Mouse (Mus musculus): Measurements from ENCODE around the gene Ss18l1.

Ss18l1 gene

DNA sequence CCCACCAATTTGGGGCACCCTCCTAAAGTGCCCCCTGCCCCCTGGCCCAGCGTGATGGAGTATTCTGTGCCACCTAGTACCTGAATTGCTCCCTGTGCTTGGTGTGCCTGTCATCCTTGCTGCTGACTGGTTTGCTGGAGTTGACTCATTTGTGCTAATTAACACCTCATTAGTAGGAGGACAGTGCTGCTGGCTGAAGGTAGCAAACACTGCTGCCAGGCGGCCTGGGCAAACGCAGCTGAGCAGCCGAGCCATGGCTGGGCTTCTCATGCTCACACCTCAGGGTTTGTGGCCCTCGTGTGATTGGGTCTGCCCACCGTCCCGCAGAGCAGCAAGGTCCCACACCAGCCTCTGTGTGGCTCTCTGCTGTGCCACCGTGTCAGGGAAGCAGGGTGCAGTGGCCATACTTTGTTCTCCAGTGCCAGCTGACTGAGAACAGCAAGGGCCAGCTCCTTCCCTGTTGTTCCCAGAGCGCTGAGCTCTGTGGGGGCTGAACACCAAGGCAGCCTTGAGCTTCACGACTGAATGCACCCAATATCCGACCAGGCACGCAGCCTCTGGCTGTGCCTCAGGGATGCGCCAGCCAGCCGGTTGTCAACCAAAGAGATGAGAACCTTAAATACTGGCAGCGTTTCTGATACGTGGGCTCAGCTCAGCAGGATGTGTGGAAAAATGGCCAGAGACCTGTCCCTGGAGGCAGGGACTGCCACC lies 43.8 kb downstream of the Ss18l1 start:
- WGBS = 56% methylated on average over 16 of the region's 16 CpGs

DNA sequence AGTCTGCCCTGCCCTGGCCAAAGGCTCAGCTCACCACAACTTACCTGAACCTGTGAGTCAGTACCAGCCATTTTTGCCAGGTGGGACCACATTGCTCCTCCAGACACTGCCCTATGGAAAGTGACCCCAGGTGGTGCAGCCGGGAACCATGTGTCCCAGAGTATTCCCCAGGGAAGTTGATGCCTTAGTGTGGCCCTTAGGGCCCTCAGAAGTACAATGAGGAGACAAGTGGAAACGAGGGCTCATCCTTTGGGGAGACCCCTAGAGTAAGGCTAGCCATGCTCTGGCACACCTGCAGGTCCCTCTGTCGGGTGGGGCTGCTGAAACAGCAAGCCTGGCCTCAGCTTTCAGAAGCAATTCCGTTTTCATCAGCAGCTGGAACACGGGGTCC lies 44.3 kb downstream of the Ss18l1 start:
- WGBS = 83% methylated on average over 5 of the region's 5 CpGs

- 90% methylated on average over 4 of the region's 4 CpGs for WGBS
These were observed 45.2 kb downstream of the Ss18l1 start for GRCm38 (mm10) chr2:180087472-180087871.

GRCm38 (mm10) chr2:180090285-180090684 lies 48.0 kb downstream of the Ss18l1 start:
- WGBS = 77% methylated on average over 11 of the region's 11 CpGs

- 49% methylated on average over 5 of the region's 5 CpGs for WGBS
These were observed 53.4 kb downstream of the Ss18l1 start for GRCm38 (mm10) chr2:180095711-180096110.

GRCm38 (mm10) chr2:180097585-180097984 lies 55.3 kb downstream of the Ss18l1 start:
- 42% methylated on average over 3 of the region's 3 CpGs for WGBS

DNA sequence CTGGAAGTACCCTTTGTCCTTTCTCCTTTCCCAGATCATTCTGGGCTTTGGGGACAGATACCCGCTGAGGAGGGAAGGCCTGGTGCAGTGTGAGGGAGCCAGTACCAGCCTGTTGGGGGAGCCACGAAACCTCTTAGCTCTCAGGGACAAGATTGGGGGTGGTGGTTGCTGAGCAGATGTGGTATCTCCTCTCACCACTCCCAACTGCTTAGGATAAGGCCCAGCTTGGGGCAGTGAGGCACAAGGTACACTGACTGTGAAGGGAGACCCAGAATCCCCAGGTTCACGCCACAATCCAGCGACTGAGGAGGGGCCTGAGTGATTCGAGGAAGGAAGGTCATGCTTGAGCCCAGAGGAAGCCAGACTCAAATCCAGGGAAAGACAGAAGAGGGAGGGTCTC lies 55.9 kb downstream of the Ss18l1 start:
- 63% methylated on average over 5 of the region's 5 CpGs for WGBS

GRCm38 (mm10) chr2:180099529-180099928 lies 57.2 kb downstream of the Ss18l1 start:
- 24% methylated on average over 15 of the region's 15 CpGs for WGBS

- 1% methylated on average over 57 of the region's 57 CpGs for WGBS
These were observed 61.1 kb downstream of the Ss18l1 start for GRCm38 (mm10) chr2:180103151-180103977.

DNA sequence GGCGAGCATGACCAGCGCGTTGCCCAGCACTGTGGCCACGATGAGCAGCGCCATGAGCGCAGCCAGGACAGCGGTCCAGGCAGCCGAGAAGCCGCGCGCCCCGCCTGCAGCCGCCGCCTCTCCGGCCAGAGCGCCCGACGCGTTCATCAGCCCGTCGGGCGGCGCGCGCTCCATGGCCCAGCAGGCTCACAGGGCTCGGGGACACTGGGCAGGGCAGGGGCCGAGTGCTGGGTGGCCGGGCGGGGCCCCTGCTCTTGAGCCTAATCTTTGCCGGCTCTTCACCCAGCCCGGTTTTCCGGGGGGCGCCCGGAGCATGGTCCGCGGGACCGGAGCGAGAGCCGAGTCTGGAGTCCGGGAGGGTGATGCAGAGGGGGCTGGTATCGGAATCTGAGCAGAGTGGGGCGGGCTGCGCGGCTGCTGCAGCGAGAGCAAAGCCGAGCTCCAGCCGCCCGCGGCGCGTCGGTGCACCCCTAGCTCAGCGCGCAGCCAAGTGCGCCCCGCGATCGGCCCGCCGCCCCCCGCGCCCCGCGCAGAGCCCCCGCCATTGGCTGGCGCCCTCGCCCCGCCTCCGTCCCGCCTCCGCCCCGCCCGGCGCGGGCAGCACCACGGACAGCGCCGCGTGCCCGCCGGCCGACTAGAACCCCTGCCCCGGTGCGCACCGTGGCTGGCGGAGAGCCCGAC lies 61.8 kb downstream of the Ss18l1 start, which contains the start of gene Hrh3:
Gene Hrh3 (minus strand): TSS at position 511 of the 681 bp plus-strand sequence.
- WGBS = under 1% methylated on average over 82 of the region's 87 CpGs

DNA sequence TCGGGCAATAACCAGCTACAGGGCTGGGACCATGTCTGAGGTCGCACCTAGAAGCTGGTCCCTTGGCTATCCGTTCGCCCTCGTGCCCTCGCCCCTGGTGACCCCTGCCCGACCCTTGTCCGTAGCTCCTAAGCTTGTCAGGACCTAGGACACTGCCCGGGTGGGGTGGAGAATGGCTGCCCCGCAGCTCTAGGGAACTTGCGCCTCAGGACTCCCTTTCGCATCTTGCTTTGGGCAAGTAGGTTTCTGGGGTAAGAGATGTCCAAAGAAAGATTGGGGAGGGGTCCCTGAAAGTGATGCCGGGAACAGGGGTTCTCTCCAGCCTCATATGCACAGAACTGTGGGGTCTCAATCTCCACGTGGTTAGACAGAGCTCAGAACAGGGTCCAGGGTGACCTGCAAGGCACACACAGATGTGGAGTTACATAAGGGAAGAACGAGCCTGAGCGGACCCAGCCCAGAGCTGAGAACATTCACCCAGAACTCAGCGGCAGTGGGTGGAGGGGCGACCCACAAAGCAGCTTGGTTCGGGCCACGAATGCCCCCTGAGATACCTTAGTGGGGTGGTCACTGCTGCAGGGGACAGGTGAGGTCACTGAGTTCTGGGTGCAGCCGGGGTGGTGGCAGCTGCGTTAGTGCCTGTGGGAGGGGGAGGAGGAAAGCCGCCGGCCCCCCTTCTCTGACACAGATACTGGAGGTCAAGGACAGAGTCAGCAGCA lies 62.5 kb downstream of the Ss18l1 start:
- WGBS = 6% methylated on average over 24 of the region's 24 CpGs

DNA sequence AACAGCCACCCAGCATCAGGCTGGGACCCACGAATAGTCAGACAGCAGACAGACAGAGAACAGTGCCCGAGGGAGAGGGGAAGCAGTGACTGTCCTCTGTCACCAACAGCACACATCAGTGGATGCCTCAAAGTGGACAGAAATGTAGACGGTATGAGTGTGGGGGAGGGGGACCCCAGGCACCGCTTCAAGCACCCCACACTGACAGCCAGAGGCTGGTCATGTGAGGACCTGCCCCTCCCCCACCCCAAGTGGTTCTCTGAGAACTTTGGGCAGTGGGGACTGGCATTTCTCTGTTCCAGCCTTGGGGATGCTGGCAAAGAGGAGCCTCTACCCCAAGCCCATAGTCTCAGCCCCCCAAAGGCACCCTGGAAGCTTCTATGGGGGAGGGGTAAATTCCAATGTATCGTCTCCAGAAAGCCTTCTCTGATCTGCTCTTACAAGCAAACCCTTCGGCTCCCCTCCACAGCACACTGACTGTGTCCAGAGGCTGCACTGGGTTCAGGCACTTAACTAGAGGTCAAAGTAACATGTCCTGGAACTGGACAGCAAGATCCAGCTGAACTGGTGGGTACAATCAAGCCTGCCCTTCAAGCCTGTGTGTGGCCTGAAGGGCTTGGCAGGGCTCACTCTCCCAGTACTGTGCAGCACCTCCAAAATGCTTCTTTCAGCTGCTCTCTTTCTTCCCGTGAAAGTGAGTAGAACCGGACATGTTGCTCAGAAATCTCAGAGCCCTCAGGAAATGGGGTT lies 63.3 kb downstream of the Ss18l1 start:
- WGBS = 22% methylated on average over 8 of the region's 8 CpGs

- WGBS = 84% methylated on average over 4 of the region's 4 CpGs
These were observed 64.8 kb downstream of the Ss18l1 start for GRCm38 (mm10) chr2:180107081-180107480.

DNA sequence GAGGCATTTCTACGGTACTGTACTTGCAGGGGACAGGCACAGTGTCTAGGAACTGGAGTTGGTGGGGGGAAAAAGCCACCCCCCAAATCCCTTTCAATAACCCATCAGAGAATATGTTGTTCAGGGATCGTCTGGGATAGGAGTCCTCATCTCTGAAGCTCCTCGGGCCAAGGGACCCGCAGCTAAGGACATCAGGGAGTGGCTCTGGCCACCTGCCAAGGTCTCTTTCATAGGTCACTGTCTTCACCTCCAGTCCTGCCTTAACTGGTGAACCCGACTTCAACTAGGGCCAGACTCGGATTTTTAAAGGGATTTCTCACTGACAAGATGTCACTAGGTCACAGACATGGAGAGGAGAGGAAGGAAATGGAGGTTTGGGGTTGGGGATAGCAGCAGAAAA lies 66.0 kb downstream of the Ss18l1 start:
- WGBS = 70% methylated on average over 6 of the region's 6 CpGs

DNA sequence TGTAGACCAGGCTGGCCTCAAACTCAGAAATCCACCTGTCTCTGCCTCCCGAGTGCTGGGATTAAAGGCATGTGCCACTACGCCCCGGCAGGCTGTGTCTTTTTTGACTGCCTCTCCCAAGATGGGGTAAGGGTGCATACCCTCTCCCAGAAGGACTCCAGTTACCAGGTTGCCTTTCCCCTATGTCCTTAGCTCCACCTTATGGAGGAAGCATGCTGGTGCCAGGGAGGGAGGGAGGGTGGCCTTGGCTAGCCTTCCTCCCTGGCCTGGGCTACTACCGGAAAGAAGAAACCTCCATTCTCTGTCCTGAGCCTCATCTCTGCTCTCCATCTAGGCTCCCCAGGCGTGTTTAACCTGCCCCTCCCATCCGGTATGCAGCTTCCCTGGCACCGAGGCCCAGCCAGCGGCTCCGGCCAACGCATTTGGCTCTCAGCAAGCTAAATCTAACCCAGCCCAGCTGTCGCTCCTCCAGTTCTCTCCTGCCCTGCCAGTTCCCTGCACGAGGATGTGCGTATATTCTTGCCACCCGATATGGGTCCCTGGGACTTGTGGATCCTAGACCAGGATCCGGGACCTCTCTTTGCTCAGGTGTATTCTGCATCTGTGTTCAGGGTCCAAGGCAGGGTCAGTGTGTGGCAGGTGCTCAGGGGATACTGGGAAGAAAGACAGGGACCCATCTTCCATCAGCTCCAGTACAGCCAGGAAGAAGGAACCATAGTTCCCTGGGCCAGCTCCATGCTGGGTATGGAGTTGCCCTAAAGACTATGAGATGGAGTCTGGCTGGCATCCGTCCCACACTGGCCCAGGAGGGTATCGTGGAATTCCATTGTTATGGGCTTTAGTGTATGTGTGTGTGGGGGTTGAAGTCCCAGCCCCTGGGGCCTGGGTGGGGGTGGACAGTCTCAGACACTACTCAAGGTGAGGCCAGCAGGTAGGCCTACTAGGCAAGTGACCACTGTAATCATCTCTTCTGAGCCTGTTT lies 71.9 kb downstream of the Ss18l1 start:
- 29% methylated on average over 17 of the region's 17 CpGs for WGBS

DNA sequence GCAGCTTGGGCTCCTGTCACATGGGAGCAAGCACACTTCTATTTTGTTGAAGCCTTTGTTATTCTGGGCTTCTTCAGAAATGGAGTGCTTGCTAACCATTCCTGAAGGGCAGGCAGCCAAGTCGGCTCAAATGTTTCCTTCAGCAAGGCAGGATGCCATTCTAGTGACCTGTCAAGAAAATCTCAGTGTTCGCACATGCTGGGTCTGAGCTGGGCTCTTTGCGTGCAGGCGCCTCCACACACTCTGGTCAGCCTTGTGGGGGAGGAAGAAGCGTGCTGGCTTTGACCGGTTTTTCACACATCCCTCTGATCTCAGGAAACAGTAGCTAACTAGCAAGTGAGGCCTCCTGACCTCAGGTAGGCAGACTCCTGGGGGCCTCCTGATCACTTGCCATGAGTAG lies 73.0 kb downstream of the Ss18l1 start:
- 36% methylated on average over 6 of the region's 6 CpGs for WGBS

DNA sequence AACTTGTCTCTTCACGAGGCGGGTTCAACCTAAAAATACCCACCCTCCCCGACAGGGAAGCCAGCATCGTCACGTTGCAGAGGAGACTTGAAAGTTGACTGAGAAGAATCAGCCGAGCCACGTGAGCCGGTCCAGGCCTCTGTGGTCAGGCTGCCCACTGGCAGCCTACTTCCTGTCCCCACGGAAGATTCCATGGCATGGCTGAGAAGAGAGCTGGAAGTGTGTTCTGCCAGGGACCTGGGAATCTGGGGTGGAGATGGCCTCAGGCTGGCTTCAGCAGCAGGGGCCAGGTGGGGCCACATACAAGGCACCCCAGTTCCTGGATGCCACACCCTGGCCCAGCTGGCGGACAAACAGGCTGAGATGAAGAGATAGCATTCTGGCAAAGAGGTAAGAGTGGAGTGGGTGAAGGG lies 73.8 kb downstream of the Ss18l1 start:
- 40% methylated on average over 10 of the region's 10 CpGs for WGBS

DNA sequence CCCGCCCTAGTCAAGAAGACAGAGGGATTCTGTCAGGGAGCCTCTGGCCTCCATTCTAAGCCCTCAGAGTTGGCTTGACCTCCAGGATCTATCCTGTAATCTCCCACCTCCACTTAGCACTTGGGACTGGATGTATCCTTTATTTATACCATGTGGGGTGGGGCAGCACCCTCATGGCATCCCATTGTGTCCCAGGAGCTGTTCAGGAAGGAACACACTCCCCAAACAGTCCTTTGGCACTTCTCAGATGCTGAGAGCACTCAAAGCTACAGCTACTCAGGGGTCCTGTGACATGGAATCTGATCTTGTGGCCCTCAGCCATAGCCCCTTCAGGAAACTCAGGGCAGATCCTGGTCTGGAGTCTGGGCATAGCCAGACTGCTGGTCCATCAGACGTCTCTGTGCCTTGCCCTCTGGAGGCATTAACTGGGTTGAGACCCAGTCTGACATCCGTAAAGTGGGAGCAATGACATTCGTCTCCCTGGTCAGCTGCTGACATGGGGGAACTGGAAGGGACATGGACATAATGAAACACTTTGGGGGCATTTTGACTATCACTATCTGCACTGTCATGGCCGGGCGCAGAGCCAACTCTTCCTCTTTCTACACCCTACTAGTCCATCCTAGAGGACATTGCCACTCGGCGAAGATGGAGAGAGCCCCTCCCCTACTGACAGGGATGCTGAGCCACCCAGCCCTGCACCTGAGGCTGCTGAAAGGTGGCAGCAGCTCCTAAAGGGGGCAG lies 74.6 kb downstream of the Ss18l1 start:
- WGBS = 66% methylated on average over 8 of the region's 8 CpGs
